Mouse (Mus musculus) layer of hippocampus, adult 2 months (tissue): ENCODE results near the gene Ccnd3. TPM values are rescaled to one million over a fixed set of nuclear protein-coding genes. Genes with fewer than 3 reads are reported as not detected.
A peak's percentile ranks its signal among the peaks of the same experiment; 100 is the strongest.
"Not testable (repeated sequence)": the region's sequence is repeated elsewhere in the genome, so short reads cannot be mapped to it uniquely, and the experiment has no call there.

Experiments used
- DNase-seq, 2 experiments: peaks; one replicate each; pipeline ENCODE4 v3.0.0; 2022; ENCODE audit warnings: low spot score in 2 of 2
- H3K27ac ChIP-seq: fragments of 200-600 bp; 2 replicates; pipeline ENCODE4 v1.8.1; 2022
- H3K4me3 ChIP-seq: fragments of 200-600 bp; 2 replicates; pipeline ENCODE4 v1.8.1; 2022; ENCODE audit warnings: mild to moderate bottlenecking
- CTCF ChIP-seq: fragments of 200-600 bp; conservative IDR thresholded peaks from 2 replicates; pipeline ENCODE4 v1.8.1; 2022; ENCODE audit warnings: antibody characterized with exemption, mild to moderate bottlenecking, moderate library complexity
- total RNA-seq, 2 experiments: library from RNA; stranded (reverse); gene quantifications; 2 replicates each; pipeline ENCODE4 v1.2.3; 2021

The Ccnd3 gene
- total RNA-seq, 2 experiments from 2014 or later = 33.9 to 41.8 TPM

DNA sequence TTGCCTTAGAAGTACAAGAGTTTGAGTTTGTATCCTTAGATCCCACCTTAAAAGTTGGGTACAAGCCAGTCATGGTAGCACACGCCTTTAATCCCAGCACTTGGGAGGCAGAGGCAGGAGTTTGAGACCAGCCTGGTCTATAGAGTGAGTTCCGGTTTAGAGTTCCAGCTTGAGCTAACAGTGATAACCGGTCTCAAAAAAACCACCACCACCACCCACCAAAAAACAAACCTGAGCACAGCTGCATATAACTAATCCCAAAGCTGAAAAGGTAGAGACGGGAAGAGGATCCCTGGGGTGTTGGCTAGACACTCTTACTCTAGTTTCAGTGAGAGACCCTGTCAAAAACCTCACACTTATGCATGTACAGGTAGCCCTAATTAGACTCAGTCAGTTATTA lies 111.8 kb downstream of the Ccnd3 start:
- no peak for TF ChIP-seq CTCF
- Histone ChIP-seq H3K27ac (no peak overlapping the region), H3K4me3 (no peak overlapping the region)
- no peak for DNase-seq

- Histone ChIP-seq H3K4me3 (no peak overlapping the region), H3K27ac (no peak overlapping the region)
- TF ChIP-seq CTCF = no peak
- no peak for DNase-seq
Observed at GRCm38 (mm10) chr17:47617605-47618307, 112.9 kb downstream of the Ccnd3 start.

DNA sequence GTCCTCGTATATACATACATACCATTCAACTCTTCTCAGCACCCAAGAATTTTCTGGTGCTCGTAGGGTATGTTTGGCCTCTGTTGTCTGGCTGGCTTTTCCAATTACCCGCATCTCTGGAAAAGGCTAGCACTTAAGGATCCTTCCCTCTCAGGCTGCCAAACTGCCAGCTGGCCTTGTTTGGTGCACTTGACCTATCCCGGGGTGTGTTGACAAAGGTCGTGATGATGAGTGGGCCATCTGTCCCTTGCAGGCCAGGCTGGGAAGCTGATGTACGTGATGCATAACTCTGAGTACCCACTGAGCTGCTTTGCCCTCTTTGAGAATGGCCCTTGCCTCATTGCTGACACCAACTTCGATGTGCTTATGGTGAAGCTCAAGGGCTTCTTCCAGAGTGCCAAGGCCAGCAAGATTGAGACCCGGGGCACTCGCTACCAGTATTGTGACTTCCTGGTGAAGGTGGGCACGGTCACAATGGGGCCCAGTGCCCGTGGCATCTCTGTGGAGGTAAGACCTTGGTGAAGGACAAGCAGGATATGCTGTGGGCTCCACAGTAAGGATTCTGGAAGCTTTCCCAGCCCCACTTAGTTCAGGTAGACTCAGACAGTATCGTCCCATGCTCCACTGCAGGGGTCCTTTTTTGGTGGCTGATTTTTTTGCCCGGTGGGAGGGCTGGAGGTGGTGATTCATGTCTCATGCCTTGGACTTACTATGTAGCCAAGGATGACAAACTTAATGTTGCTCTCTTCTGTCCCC lies 113.9 kb downstream of the Ccnd3 start:
- Histone ChIP-seq H3K27ac (no peak overlapping the region), H3K4me3 (no peak overlapping the region)
- TF ChIP-seq CTCF = no peak
- DNase-seq = no peak

GRCm38 (mm10) chr17:47622912-47623554 lies 118.2 kb downstream of the Ccnd3 start:
- Histone ChIP-seq H3K4me3 (no peak overlapping the region), H3K27ac (no peak overlapping the region)
- TF ChIP-seq CTCF = no peak
- no peak for DNase-seq

DNA sequence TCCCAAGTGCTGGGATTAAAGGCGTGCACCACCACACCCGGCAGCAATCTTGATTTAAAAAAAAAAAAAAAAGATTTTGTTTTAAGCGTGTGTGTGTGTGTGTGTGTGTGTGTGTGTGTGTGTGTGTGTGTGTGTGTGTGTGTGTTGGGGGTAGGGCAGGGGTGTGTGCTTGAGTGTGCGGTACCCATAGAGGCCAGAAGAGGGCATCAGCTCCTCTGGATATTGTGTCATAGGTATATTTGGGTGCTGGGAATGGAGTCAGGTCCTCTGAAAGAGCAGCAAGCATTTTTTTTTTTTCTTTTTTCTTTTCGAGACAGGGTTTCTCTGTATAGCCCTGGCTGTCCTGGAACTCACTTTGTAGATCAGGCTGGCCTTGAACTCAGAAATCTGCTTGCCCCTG lies 119.7 kb downstream of the Ccnd3 start:
- not testable (repeated sequence) for H3K4me3 ChIP-seq, DNase-seq, H3K27ac ChIP-seq
- TF ChIP-seq CTCF = 0 out of 2 replicates have a peak, but pooled peaks have one; percentile 3

- no peak for DNase-seq
- no peak for TF ChIP-seq CTCF
- Histone ChIP-seq H3K4me3 (no peak overlapping the region), H3K27ac (no peak overlapping the region)
Observed at GRCm38 (mm10) chr17:47625088-47625487, 120.2 kb downstream of the Ccnd3 start.

GRCm38 (mm10) chr17:47626031-47626430 lies 121.2 kb downstream of the Ccnd3 start:
- Histone ChIP-seq H3K4me3 (no peak overlapping the region), H3K27ac (no peak overlapping the region)
- TF ChIP-seq CTCF = no peak
- DNase-seq = no peak

- no peak for DNase-seq
- peak; percentile 29 for TF ChIP-seq CTCF
- Histone ChIP-seq H3K27ac (no peak overlapping the region), H3K4me3 (no peak overlapping the region)
Observed at GRCm38 (mm10) chr17:47627791-47628190, 122.9 kb downstream of the Ccnd3 start.

GRCm38 (mm10) chr17:47628851-47629676 lies 124.2 kb downstream of the Ccnd3 start:
- H3K27ac ChIP-seq = peak overlapping the region; percentile 92
- no peak for TF ChIP-seq CTCF
- DNase-seq = peak; percentile 90
- peak overlapping the region; percentile 92 for H3K4me3 ChIP-seq

GRCm38 (mm10) chr17:47629717-47630677 lies 125.1 kb downstream of the Ccnd3 start:
- no peak for DNase-seq
- peak overlapping the region; percentile 92 for H3K4me3 ChIP-seq
- TF ChIP-seq CTCF = peak; percentile 59
- peak overlapping the region; percentile 92 for H3K27ac ChIP-seq

- Histone ChIP-seq H3K27ac (peak within 1 kb of the TSS; percentile 92), H3K4me3 (peak within 1 kb of the TSS; percentile 92)
- no peak for DNase-seq
- no peak for TF ChIP-seq CTCF
Observed at GRCm38 (mm10) chr17:47630678-47631065, 125.8 kb downstream of the Ccnd3 start, which contains the start of gene Usp49. TSS of gene Usp49 (plus strand) at chr17:47630690.
